In the genomic region with DNA sequence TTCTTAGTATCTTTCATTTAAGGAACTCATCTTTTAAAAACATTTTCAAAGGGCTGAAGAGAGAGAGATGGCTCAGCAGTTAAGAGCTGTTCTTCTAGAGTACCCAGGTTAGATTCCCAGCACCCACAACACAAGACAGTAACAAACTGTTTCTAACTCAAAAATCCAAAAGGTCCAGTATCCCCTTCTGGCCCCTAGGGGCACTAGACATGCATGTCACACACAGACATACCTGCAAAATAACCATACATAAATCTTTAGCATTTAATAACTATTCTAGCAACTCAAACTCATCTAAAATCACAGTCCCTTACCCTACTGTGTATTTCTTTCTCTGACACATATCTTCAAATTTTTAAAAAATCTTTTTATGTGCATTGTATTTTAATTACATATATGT, we compare ENCODE assay signal across 1 mouse cellular context.
TF ChIP-seq lines count a peak whose summit lies in the region.

No protein-coding gene starts in this region.

TF ChIP-seq in MEL, 35 proteins besides CTCF, POLR2A, EP300 and RAD21 (continued from another document):
- TF ChIP-seq CHD2 (IDR thresholded peaks at IDR 0.05; ENCODE audit: low read length) (no peak), MAX (IDR thresholded peaks at IDR 0.05; ENCODE audit: low read length) (no peak), GABPA (IDR thresholded peaks at IDR 0.05; ENCODE audit: low read depth, low read length) (no peak)
